Comparison of ENCODE assay signal across 16 mouse cellular contexts in genomic region chr9:102402671-102403070, GRCm38 (mm10). TPM values are rescaled to one million over a fixed set of nuclear protein-coding genes. Genes with fewer than 3 reads are reported as not detected.
DNase-seq lines count a peak whose midpoint lies in the region; ATAC-seq and TF ChIP-seq lines count a peak whose summit lies in the region.
"Had no signal": no experiment of that assay in that cellular context is flagged by ENCODE, and none has a peak within 500 bp of the region (broad histone marks: within the 10 kb centered on the region; RNA-seq: fewer than 3 reads in every experiment).

No protein-coding gene starts in this region.

- DNase-seq in cerebellum, adult 9-10 months = peak; percentile 2
- no peak for DNase-seq in cerebellum, postnatal 4 days (ENCODE audit: low spot score in 2 of 2)
- peak; percentile 5 for DNase-seq in lung, postnatal 10 days
- no peak for DNase-seq in lung, postnatal 36 days
- peak in 2 of 3 experiments; percentile 10 to 12 for DNase-seq in liver, embryonic 14.5 days (ENCODE audit: low read depth in 3 of 3, low spot score in 3 of 3)
- no peak for DNase-seq in left cerebral cortex, adult 8-10 months (ENCODE audit: low spot score in 2 of 2)
- no peak for DNase-seq in spleen, postnatal 4 days (ENCODE audit: low spot score in 2 of 2)
- DNase-seq in lung, adult 2 months = no peak
- DNase-seq: forebrain, postnatal 0 days; right cerebral cortex, adult 18-20 months; thymus, adult 18-20 months had no signal

- no peak overlapping the region for H3K9ac ChIP-seq in liver, embryonic 14.5 days (replicated peaks)
- H3K9ac ChIP-seq: embryonic facial prominence, embryonic 12.5 days; forebrain, postnatal 0 days; limb, embryonic 12.5 days had no signal

- no peak overlapping the region for H3K4me3 ChIP-seq in liver, embryonic 14.5 days (ENCODE audit: insufficient read depth in 1 of 2, low read depth in 2 of 2, low read length in 2 of 2)
- no peak overlapping the region for H3K4me3 ChIP-seq in lung, adult 2 months (replicated peaks; ENCODE audit: extremely low read depth, low read depth, low read length)
- H3K4me3 ChIP-seq: embryonic facial prominence, embryonic 12.5 days; limb, embryonic 12.5 days had no signal

- peak; percentile 49; the same call in 1 of the 2 replicates for ATAC-seq in liver, embryonic 14.5 days (ENCODE audit: insufficient read depth)
- ATAC-seq: inflammation-experienced regulatory T-cells, adult 6 months had no signal

- no peak overlapping the region for H3K4me2 ChIP-seq in liver, embryonic 14.5 days (ENCODE audit: low read depth)
- H3K4me2 ChIP-seq: embryonic facial prominence, embryonic 12.5 days; limb, embryonic 12.5 days had no signal

- TF ChIP-seq POLR2A in lung, adult 2 months (IDR thresholded peaks at IDR 0.05; ENCODE audit: borderline replicate concordance, extremely low read depth, low read depth, low read length) = no peak

- no peak for TF ChIP-seq EP300 in liver, embryonic 14.5 days (IDR thresholded peaks at IDR 0.05; ENCODE audit: low read depth)

- H3K36me3 ChIP-seq in liver, embryonic 14.5 days (replicated peaks; ENCODE audit: control insufficient read depth, insufficient read depth, low read depth) = no peaks in the 10 kb centered on the region
- H3K36me3 ChIP-seq: embryonic facial prominence, embryonic 12.5 days; limb, embryonic 12.5 days had no signal

- no peaks in the 10 kb centered on the region for H3K27me3 ChIP-seq in liver, embryonic 14.5 days (ENCODE audit: control insufficient read depth, insufficient read depth, low read length)
- H3K27me3 ChIP-seq: CH12.LX had no signal

- no peaks in the 10 kb centered on the region for H3K9me3 ChIP-seq in liver, embryonic 14.5 days (ENCODE audit: control insufficient read depth, low read length)
- H3K9me3 ChIP-seq: embryonic facial prominence, embryonic 12.5 days had no signal

- no peak overlapping the region for H3K27ac ChIP-seq in liver, embryonic 14.5 days
- H3K27ac ChIP-seq: embryonic facial prominence, embryonic 12.5 days; limb, embryonic 12.5 days had no signal

- TF ChIP-seq CTCF in liver, embryonic 14.5 days (IDR thresholded peaks at IDR 0.05; ENCODE audit: low read depth) = no peak
- no peak for TF ChIP-seq CTCF in lung, adult 2 months (IDR thresholded peaks at IDR 0.05; ENCODE audit: insufficient read depth, low read length)

- H3K4me1 ChIP-seq in liver, embryonic 14.5 days (replicated peaks; ENCODE audit: control insufficient read depth in 2 of 2, insufficient read depth in 2 of 2, low read length in 1 of 2) = peaks cover 0 to 6% of the 10 kb centered on the region in 2 experiments; a peak in 2 of 4 replicates
- H3K4me1 ChIP-seq in lung, adult 2 months (ENCODE audit: control insufficient read depth, insufficient read depth, low read length) = 0 out of 2 replicates have a peak, but pooled peaks cover 2% of the 10 kb centered on the region
- H3K4me1 ChIP-seq: embryonic facial prominence, embryonic 12.5 days; limb, embryonic 12.5 days had no signal

- 30% methylated on average over 3 of the region's 3 CpGs for WGBS in liver, embryonic 14.5 days (ENCODE audit: insufficient replicate concordance)
- 35% methylated on average over 3 of the region's 3 CpGs for WGBS in lung, adult 2 months

RNA-seq across cellular contexts. Expression of gene Ephb1, which starts 48.2 kb away (rescaled TPM):
- polyA plus RNA-seq in liver, embryonic 14.5 days (2012; rRNA removed) = 0.25 and 0.28 TPM in 2 replicates
- polyA plus RNA-seq in liver, embryonic 14.5 days (2014; fragmentation: Nextera tagmentation; extraction: Ambion mirVana) = 0.19 and 0.29 TPM in 2 replicates
- total RNA-seq in left cerebral cortex, adult 8-10 months (2022) = 10 to 100 TPM; 30.7 to 39.9 (median 35.9) TPM
- 1.00 and 1.1 TPM in 2 replicates for polyA plus RNA-seq in lung, adult 2 months (2012; rRNA removed)
- total RNA-seq: CH12.LX; common myeloid progenitor, adult 5-6 weeks had no signal
- polyA plus RNA-seq: inflammation-experienced regulatory T-cells, adult 6 months had no signal

Comparison
In these comparisons a context has a peak if more than half of its experiments do, and no peak if none do; other contexts are left out.
1. DNase-seq: peak in cerebellum, adult 9-10 months (single experiment), lung, postnatal 10 days (single experiment) and liver, embryonic 14.5 days (2 of 3); none in cerebellum, postnatal 4 days (0 of 2), lung, postnatal 36 days (single experiment), left cerebral cortex, adult 8-10 months (0 of 2), spleen, postnatal 4 days (0 of 2) and lung, adult 2 months (single experiment).